Mouse (Mus musculus): ENCODE results near the gene Mettl22. TPM values are rescaled to one million over a fixed set of nuclear protein-coding genes. Genes with fewer than 3 reads are reported as not detected.

The Mettl22 gene
- 10 to 100 TPM; 26.4 TPM for total RNA-seq (2021)
- long read RNA-seq, transcript Mettl22-201 (11 exons, 1,825 nt): major isoform, 20 of 21 reads
- long read RNA-seq, partial matches to known transcripts: 1 of 21 reads
- long read RNA-seq, other reads (novel, unspliced or antisense): 0 of 21 reads

- peak; percentile 88 to 93 for DNase-seq (ENCODE audit: low spot score in 2 of 2)
Measured at GRCm38 (mm10) chr16:8470603-8471481, at the start of gene Mettl22. Gene Mettl22, plus strand, starts transcription at chr16:8470788.

GRCm38 (mm10) chr16:8420842-8421241 is 49.7 kb upstream of the Mettl22 start:
- DNase-seq (ENCODE audit: low spot score in 2 of 2): no peak

- DNase-seq (ENCODE audit: low spot score in 2 of 2): no peak
Measured at GRCm38 (mm10) chr16:8423626-8424114, 46.9 kb upstream of the Mettl22 start.

- DNase-seq (ENCODE audit: low spot score in 2 of 2): peak; percentile 64 to 77
Measured at GRCm38 (mm10) chr16:8424161-8424970, 46.2 kb upstream of the Mettl22 start.

- peak in 1 of 2 experiments; percentile 30 for DNase-seq (ENCODE audit: low spot score in 2 of 2)
Measured at GRCm38 (mm10) chr16:8424971-8425330, 45.6 kb upstream of the Mettl22 start, which contains the start of gene Tmem114. Gene Tmem114, minus strand, starts transcription at chr16:8425136.

GRCm38 (mm10) chr16:8425736-8426135 is 44.9 kb upstream of the Mettl22 start:
- DNase-seq (ENCODE audit: low spot score in 2 of 2): no peak

GRCm38 (mm10) chr16:8429531-8429930 is 41.1 kb upstream of the Mettl22 start:
- DNase-seq (ENCODE audit: low spot score in 2 of 2): no peak

GRCm38 (mm10) chr16:8432616-8433015 is 38.0 kb upstream of the Mettl22 start:
- no peak for DNase-seq (ENCODE audit: low spot score in 2 of 2)

- DNase-seq (ENCODE audit: low spot score in 2 of 2): no peak
Measured at GRCm38 (mm10) chr16:8444911-8445310, 25.7 kb upstream of the Mettl22 start.

GRCm38 (mm10) chr16:8446256-8446655 is 24.3 kb upstream of the Mettl22 start:
- DNase-seq (ENCODE audit: low spot score in 2 of 2): no peak

GRCm38 (mm10) chr16:8453301-8453700 is 17.3 kb upstream of the Mettl22 start:
- no peak for DNase-seq (ENCODE audit: low spot score in 2 of 2)

GRCm38 (mm10) chr16:8455221-8455620 is 15.4 kb upstream of the Mettl22 start:
- DNase-seq (ENCODE audit: low spot score in 2 of 2): no peak

GRCm38 (mm10) chr16:8458391-8458790 is 12.2 kb upstream of the Mettl22 start:
- DNase-seq (ENCODE audit: low spot score in 2 of 2): no peak

- peak; percentile 10 to 62 for DNase-seq (ENCODE audit: low spot score in 2 of 2)
Measured at GRCm38 (mm10) chr16:8459098-8459497, 11.5 kb upstream of the Mettl22 start.

GRCm38 (mm10) chr16:8470132-8470531 is 456 bp upstream of the Mettl22 start:
- DNase-seq (ENCODE audit: low spot score in 2 of 2): no peak

GRCm38 (mm10) chr16:8487396-8488005 is 16.9 kb downstream of the Mettl22 start:
- DNase-seq (ENCODE audit: low spot score in 2 of 2): no peak

- no peak for DNase-seq (ENCODE audit: low spot score in 2 of 2)
Measured at GRCm38 (mm10) chr16:8489340-8489739, 18.8 kb downstream of the Mettl22 start.

GRCm38 (mm10) chr16:8491743-8492490 is 21.3 kb downstream of the Mettl22 start:
- no peak for DNase-seq (ENCODE audit: low spot score in 2 of 2)

- DNase-seq (ENCODE audit: low spot score in 2 of 2): peak; percentile 22 to 72
Measured at GRCm38 (mm10) chr16:8494268-8494667, 23.7 kb downstream of the Mettl22 start.

GRCm38 (mm10) chr16:8496967-8497366 is 26.4 kb downstream of the Mettl22 start:
- DNase-seq (ENCODE audit: low spot score in 2 of 2): no peak
